Mouse (Mus musculus): ENCODE data around the gene Zfp978.
"Not testable (repeated sequence)": the region's sequence is repeated elsewhere in the genome, so short reads cannot be mapped to it uniquely, and the experiment has no call there.

DNA sequence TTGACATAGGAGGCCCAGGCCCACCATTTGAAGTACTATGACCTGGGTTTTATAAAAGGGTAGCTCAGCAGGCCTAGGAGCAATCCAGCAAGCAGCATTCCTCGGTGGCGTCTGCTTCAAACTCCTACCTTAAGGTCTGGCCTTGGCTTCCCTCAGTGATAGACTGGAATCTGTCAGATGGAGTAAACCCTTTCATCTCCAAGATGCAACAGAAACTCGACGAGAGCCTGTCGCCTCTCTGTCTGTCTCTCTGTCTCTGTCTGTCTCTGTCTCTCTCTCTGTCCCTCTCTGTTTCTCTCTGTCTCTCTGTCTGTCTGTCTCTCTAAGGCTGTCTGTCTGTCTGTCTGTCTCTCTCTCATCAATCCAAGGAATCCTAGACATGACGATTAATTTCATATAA is 42.4 kb downstream of the Zfp978 start:
- TF ChIP-seq EP300, CTCF (IDR thresholded peaks at IDR 0.05; ENCODE audit: low read depth): not testable (repeated sequence)
